Mouse (Mus musculus): Measurements from ENCODE around the gene Katnbl1. TPM values are rescaled to one million over a fixed set of nuclear protein-coding genes. Genes with fewer than 3 reads are reported as not detected.

Katnbl1 gene
- polyA plus RNA-seq, 1 experiment from 2014 or later = 33.9 TPM

DNA sequence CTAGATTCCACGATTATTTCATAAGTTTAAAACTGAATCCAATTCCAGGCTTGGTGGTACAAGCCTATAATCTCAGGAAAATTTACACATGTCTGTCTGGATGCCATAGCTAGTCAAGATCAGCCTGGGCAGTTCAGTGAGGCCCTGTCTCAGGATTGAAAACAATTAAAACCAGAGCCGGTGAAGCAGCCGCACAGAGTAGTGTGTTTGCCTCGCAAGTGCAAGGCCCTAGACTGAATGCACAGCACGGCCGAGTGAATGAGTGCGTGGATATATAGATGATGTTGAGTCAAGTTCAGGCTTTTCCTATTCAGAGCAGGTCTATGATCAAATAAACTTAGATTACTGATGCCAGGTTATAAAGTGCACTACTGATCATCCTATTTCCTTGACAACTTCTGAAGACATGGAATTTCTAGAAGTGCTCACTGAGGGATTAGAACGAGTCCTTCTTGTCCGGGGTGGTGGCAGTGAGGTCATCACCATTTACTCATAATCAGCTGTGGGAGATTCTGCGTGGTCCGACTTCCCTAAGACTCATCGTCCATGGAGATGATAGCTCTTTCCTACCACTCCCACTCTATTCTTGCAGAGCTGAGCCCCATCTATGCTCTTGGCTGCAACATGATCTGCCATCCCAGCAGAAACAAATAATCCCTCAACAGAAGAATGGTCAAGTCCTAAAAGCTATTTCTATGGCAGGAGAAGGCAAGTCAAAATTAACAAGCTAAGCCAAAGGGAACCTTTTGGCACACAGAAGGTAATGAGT, 18.8 kb upstream of the Katnbl1 start:
- H3K27me3 ChIP-seq (replicated peaks; ENCODE audit: control insufficient read depth, insufficient read depth, low read length) = no peaks in the 10 kb centered on the region
- no peak overlapping the region for H3K4me2 ChIP-seq (ENCODE audit: low read depth, low read length)
- no peak overlapping the region for H3K27ac ChIP-seq (ENCODE audit: low read length)
- 86% methylated on average over 12 of the region's 12 CpGs for WGBS
- ATAC-seq = no peak; the same call in 1 of the 2 replicates
- peaks cover 19% of the 10 kb centered on the region for H3K36me3 ChIP-seq (ENCODE audit: control insufficient read depth, insufficient read depth, low read length)
- H3K9ac ChIP-seq (ENCODE audit: low read depth, low read length) = no peak overlapping the region
- H3K4me3 ChIP-seq (ENCODE audit: low read length) = no peak overlapping the region
- H3K9me3 ChIP-seq (ENCODE audit: control insufficient read depth, low read length) = no peaks in the 10 kb centered on the region
- no peaks in the 10 kb centered on the region for H3K4me1 ChIP-seq (ENCODE audit: control insufficient read depth, insufficient read depth, low read length)

GRCm38 (mm10) chr2:112360781-112361169, 18.2 kb upstream of the Katnbl1 start:
- Histone ChIP-seq H3K9ac (ENCODE audit: low read depth, low read length) (no peak overlapping the region), H3K27ac (ENCODE audit: low read length) (no peak overlapping the region), H3K9me3 (ENCODE audit: control insufficient read depth, low read length) (no peaks in the 10 kb centered on the region), H3K27me3 (replicated peaks; ENCODE audit: control insufficient read depth, insufficient read depth, low read length) (no peaks in the 10 kb centered on the region), H3K36me3 (ENCODE audit: control insufficient read depth, insufficient read depth, low read length) (peaks cover 19% of the 10 kb centered on the region), H3K4me3 (ENCODE audit: low read length) (no peak overlapping the region), H3K4me1 (ENCODE audit: control insufficient read depth, insufficient read depth, low read length) (no peaks in the 10 kb centered on the region), H3K4me2 (ENCODE audit: low read depth, low read length) (no peak overlapping the region)
- no peak for ATAC-seq
- WGBS = 90% methylated on average over 2 of the region's 2 CpGs

DNA sequence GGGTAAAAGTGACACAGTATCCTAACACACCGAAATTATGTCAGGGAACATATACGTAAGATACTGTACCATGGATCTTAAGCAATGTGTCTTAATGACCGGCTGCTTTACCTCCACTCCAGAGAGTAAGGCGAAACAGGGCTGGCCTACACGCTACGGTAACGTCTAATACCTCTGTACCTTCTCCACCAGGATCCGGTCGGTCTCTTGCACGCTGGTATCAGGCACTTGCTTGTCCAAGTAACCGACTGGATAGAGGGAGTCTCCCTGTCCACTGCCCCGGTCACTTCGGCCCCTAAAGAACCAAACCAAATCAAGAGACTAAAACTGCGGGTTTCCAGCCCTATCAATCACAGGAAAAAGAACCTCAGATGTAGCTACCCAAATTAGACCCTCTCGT, 11.8 kb upstream of the Katnbl1 start:
- peak overlapping the region; percentile 80; the same call in 1 of the 2 replicates for H3K27ac ChIP-seq (ENCODE audit: low read length)
- 14% methylated on average over 15 of the region's 15 CpGs for WGBS

GRCm38 (mm10) chr2:112367726-112368673, 11.0 kb upstream of the Katnbl1 start, which contains the start of gene Emc4:
TSS of gene Emc4 (minus strand) at chr2:112368027.
- Histone ChIP-seq H3K4me2 (ENCODE audit: low read depth, low read length) (peak within 1 kb of the TSS; percentile 83), H3K4me1 (ENCODE audit: control insufficient read depth, insufficient read depth, low read length) (peaks cover 5% of the 10 kb centered on the region), H3K9me3 (ENCODE audit: control insufficient read depth, low read length) (no peaks in the 10 kb centered on the region), H3K27ac (ENCODE audit: low read length) (peak within 1 kb of the TSS; percentile 80), H3K27me3 (replicated peaks; ENCODE audit: control insufficient read depth, insufficient read depth, low read length) (no peaks in the 10 kb centered on the region), H3K36me3 (ENCODE audit: control insufficient read depth, insufficient read depth, low read length) (peaks cover 7% of the 10 kb centered on the region; the same call in 1 of the 2 replicates), H3K9ac (ENCODE audit: low read depth, low read length) (peak within 1 kb of the TSS; percentile 89), H3K4me3 (ENCODE audit: low read length) (peak within 1 kb of the TSS; percentile 93)
- WGBS = 1% methylated on average over 46 of the region's 46 CpGs
- peak; percentile 88 for ATAC-seq

More for the DNA sequence above, 11.8 kb upstream of the Katnbl1 start:
- Histone ChIP-seq H3K36me3 (ENCODE audit: control insufficient read depth, insufficient read depth, low read length) (peaks cover 7% of the 10 kb centered on the region; the same call in 1 of the 2 replicates), H3K4me2 (ENCODE audit: low read depth, low read length) (peak overlapping the region; percentile 83), H3K9ac (ENCODE audit: low read depth, low read length) (peak overlapping the region; percentile 89), H3K9me3 (ENCODE audit: control insufficient read depth, low read length) (no peaks in the 10 kb centered on the region), H3K4me1 (ENCODE audit: control insufficient read depth, insufficient read depth, low read length) (peaks cover 5% of the 10 kb centered on the region), H3K27me3 (replicated peaks; ENCODE audit: control insufficient read depth, insufficient read depth, low read length) (no peaks in the 10 kb centered on the region), H3K4me3 (ENCODE audit: low read length) (peak overlapping the region; percentile 93)
- ATAC-seq = peak; percentile 65

DNA sequence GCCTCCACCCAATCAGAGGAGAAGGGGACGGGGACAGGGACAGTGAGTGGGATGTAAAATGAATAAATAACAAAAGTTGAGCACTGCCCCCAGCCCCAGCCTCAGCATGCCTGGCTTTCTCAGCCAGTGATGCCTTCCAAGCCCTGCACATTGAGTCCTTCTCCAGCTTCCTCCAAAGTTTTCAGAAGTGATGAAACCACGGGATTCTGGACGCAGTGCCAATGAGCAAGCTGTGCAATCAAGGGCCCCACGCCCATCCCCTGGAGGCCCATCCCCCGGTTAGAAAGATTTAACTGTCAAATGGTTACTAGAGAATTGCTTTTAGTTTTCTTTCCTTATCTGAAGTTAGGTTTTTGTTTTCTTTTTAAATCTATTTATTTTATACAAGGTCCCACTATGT, 9.1 kb upstream of the Katnbl1 start:
- Histone ChIP-seq H3K27ac (ENCODE audit: low read length) (no peak overlapping the region), H3K4me1 (ENCODE audit: control insufficient read depth, insufficient read depth, low read length) (peaks cover 5% of the 10 kb centered on the region), H3K9me3 (ENCODE audit: control insufficient read depth, low read length) (no peaks in the 10 kb centered on the region), H3K36me3 (ENCODE audit: control insufficient read depth, insufficient read depth, low read length) (no peaks in the 10 kb centered on the region), H3K27me3 (replicated peaks; ENCODE audit: control insufficient read depth, insufficient read depth, low read length) (no peaks in the 10 kb centered on the region), H3K4me2 (ENCODE audit: low read depth, low read length) (no peak overlapping the region), H3K9ac (ENCODE audit: low read depth, low read length) (no peak overlapping the region), H3K4me3 (ENCODE audit: low read length) (no peak overlapping the region)
- ATAC-seq = no peak
- WGBS = 66% methylated on average over 5 of the region's 5 CpGs

- H3K27ac ChIP-seq (ENCODE audit: low read length) = no peak overlapping the region
- H3K4me3 ChIP-seq (ENCODE audit: low read length) = no peak overlapping the region
- H3K9me3 ChIP-seq (ENCODE audit: control insufficient read depth, low read length) = no peaks in the 10 kb centered on the region
- 55% methylated on average over 4 of the region's 4 CpGs for WGBS
- no peaks in the 10 kb centered on the region for H3K36me3 ChIP-seq (ENCODE audit: control insufficient read depth, insufficient read depth, low read length)
- no peak overlapping the region for H3K9ac ChIP-seq (ENCODE audit: low read depth, low read length)
- no peak overlapping the region for H3K4me2 ChIP-seq (ENCODE audit: low read depth, low read length)
- H3K4me1 ChIP-seq (ENCODE audit: control insufficient read depth, insufficient read depth, low read length) = no peaks in the 10 kb centered on the region
- H3K27me3 ChIP-seq (replicated peaks; ENCODE audit: control insufficient read depth, insufficient read depth, low read length) = no peaks in the 10 kb centered on the region
- no peak for ATAC-seq
These were observed 5.9 kb upstream of the Katnbl1 start for GRCm38 (mm10) chr2:112373141-112373540.

GRCm38 (mm10) chr2:112374610-112375009, 4.4 kb upstream of the Katnbl1 start:
- H3K4me1 ChIP-seq (ENCODE audit: control insufficient read depth, insufficient read depth, low read length) = no peaks in the 10 kb centered on the region
- no peak overlapping the region for H3K9ac ChIP-seq (ENCODE audit: low read depth, low read length)
- WGBS = 51% methylated on average over 5 of the region's 5 CpGs
- no peaks in the 10 kb centered on the region for H3K9me3 ChIP-seq (ENCODE audit: control insufficient read depth, low read length)
- ATAC-seq = no peak
- H3K27me3 ChIP-seq (replicated peaks; ENCODE audit: control insufficient read depth, insufficient read depth, low read length) = no peaks in the 10 kb centered on the region
- H3K27ac ChIP-seq (ENCODE audit: low read length) = no peak overlapping the region
- no peak overlapping the region for H3K4me3 ChIP-seq (ENCODE audit: low read length)
- no peak overlapping the region for H3K4me2 ChIP-seq (ENCODE audit: low read depth, low read length)
- no peaks in the 10 kb centered on the region for H3K36me3 ChIP-seq (ENCODE audit: control insufficient read depth, insufficient read depth, low read length)

DNA sequence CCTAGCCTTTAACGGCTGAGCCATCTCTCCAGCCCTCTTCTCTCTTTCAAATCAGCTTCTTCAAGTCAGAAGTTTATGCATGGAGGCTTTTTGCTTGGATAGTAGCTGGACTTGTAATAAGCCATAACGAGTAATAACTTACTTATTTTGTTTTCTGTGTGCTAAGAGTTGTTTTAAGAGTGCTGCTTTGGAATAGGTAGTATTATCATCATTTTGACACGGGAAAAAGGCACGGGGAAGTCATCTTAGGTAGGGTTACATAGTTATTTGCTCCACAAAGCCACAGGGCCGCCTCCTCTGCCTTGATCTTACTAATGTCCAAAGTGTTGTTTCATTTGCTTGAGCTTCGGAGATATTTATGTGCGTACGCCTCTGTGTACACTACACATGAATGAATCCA, 1.1 kb downstream of the Katnbl1 start:
- Histone ChIP-seq H3K36me3 (ENCODE audit: control insufficient read depth, insufficient read depth, low read length) (no peaks in the 10 kb centered on the region), H3K4me1 (ENCODE audit: control insufficient read depth, insufficient read depth, low read length) (peaks cover 2% of the 10 kb centered on the region; the same call in 1 of the 2 replicates), H3K27me3 (replicated peaks; ENCODE audit: control insufficient read depth, insufficient read depth, low read length) (no peaks in the 10 kb centered on the region), H3K4me2 (ENCODE audit: low read depth, low read length) (peak overlapping the region; percentile 45), H3K9me3 (ENCODE audit: control insufficient read depth, low read length) (no peaks in the 10 kb centered on the region), H3K27ac (ENCODE audit: low read length) (peak overlapping the region; percentile 85; the same call in 1 of the 2 replicates), H3K9ac (ENCODE audit: low read depth, low read length) (peak overlapping the region; percentile 98), H3K4me3 (ENCODE audit: low read length) (peak overlapping the region; percentile 94)
- ATAC-seq = no peak
- 38% methylated on average over 8 of the region's 8 CpGs for WGBS

GRCm38 (mm10) chr2:112381219-112381618, 2.2 kb downstream of the Katnbl1 start:
- WGBS = 90% methylated on average over 1 of the region's 1 CpGs
- H3K9ac ChIP-seq (ENCODE audit: low read depth, low read length) = no peak overlapping the region

More at GRCm38 (mm10) chr2:112381219-112381618, 2.2 kb downstream of the Katnbl1 start:
- no peak for ATAC-seq
- no peaks in the 10 kb centered on the region for H3K9me3 ChIP-seq (ENCODE audit: control insufficient read depth, low read length)
- peaks cover 2% of the 10 kb centered on the region; the same call in 1 of the 2 replicates for H3K4me1 ChIP-seq (ENCODE audit: control insufficient read depth, insufficient read depth, low read length)
- no peak overlapping the region for H3K4me3 ChIP-seq (ENCODE audit: low read length)
- H3K27ac ChIP-seq (ENCODE audit: low read length) = no peak overlapping the region
- H3K36me3 ChIP-seq (ENCODE audit: control insufficient read depth, insufficient read depth, low read length) = no peaks in the 10 kb centered on the region
- no peaks in the 10 kb centered on the region for H3K27me3 ChIP-seq (replicated peaks; ENCODE audit: control insufficient read depth, insufficient read depth, low read length)
- no peak overlapping the region for H3K4me2 ChIP-seq (ENCODE audit: low read depth, low read length)
